1 mouse cellular context compared by ENCODE assay signal in the genomic region with DNA sequence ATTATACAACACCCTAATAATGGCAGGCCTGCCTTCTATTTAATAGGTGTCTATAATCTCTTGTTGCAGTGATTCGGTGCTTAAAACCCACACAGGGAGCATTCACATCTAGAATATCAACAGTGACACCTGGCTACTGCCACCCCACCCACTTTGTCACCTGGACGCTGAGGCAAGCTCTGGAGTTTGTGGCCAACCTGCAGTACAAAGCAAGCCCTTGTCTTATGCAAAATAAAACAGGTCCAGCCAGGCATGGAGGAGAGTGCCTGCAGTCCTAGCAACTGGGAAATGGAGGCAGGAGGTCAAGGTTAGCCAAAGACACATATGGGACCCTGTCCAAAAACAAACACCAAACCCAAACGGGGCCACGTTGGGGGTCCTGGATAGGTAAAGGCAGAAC.
TF ChIP-seq lines count a peak whose summit lies in the region.

No protein-coding gene starts in this region.

TF ChIP-seq in CH12.LX, 34 proteins besides CTCF, POLR2A, EP300 and RAD21 (continued from another document):
- TF ChIP-seq TCF12 (IDR thresholded peaks at IDR 0.05; ENCODE audit: low read depth, low read length) (no peak), SMC3 (IDR thresholded peaks at IDR 0.05; ENCODE audit: low read depth, low read length) (no peak), ZNF384 (IDR thresholded peaks at IDR 0.05; ENCODE audit: low read depth, low read length) (no peak), CHD2 (IDR thresholded peaks at IDR 0.05; ENCODE audit: low read length) (no peak), TBP (conservative IDR thresholded peaks at IDR 0.05; ENCODE audit: low read depth, low read length) (no peak), IRF4 (IDR thresholded peaks at IDR 0.05; ENCODE audit: low read depth, low read length) (no peak), ZMIZ1 (IDR thresholded peaks at IDR 0.05; ENCODE audit: low read depth, low read length) (no peak), KAT2A (IDR thresholded peaks at IDR 0.05; ENCODE audit: insufficient replicate concordance, low read length) (no peak)
